Mouse (Mus musculus): ENCODE measurements around the gene Sema6b.

DNA sequence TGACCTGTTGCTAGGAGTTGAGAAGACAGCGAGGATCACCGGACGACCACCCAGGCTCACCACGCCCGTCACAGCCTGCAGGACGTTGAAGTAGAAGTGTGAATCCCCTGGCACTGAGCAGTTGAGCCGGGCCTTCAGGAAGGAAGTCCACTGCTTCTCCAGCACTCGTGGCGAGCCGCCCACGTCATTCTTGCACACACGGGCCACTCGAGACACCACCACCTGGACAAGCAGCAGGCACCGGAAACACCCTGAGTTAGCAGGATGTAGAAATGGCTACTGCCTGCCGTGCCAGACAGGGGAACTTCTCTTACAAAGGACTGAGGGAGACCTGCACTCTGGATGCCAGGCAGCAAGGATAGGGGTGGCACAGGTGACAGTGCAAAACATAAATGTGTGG, 11.9 kb downstream of the Sema6b start:
- no peak for TF ChIP-seq CTCF (IDR thresholded peaks at IDR 0.05)
- TF ChIP-seq POLR2A (IDR thresholded peaks at IDR 0.05; ENCODE audit: insufficient read depth, low read depth, low read length) = no peak
- TF ChIP-seq EP300 (IDR thresholded peaks at IDR 0.05; ENCODE audit: insufficient read depth, low read depth, low read length) = no peak

All from heart, adult 2 months (tissue).